Mouse (Mus musculus) midbrain, embryonic 10.5 days (tissue): ENCODE results near the gene Olfr112. TPM values are rescaled to one million over a fixed set of nuclear protein-coding genes. Genes with fewer than 3 reads are reported as not detected.
"Not testable (repeated sequence)": the region's sequence is repeated elsewhere in the genome, so short reads cannot be mapped to it uniquely, and the experiment has no call there.

Source experiments
- DNase-seq: peaks from one replicate; pipeline ENCODE4 v3.0.0-alpha.2; 2017; ENCODE audit warnings: low spot score
- H3K27ac ChIP-seq: fragments of 300-500 bp; sonication (generic); replicated peaks from 2 replicates; pipeline ENCODE4 v1.5.1; 2016; ENCODE audit warnings: mild to moderate bottlenecking
- H3K27me3 ChIP-seq: fragments of 300-500 bp; sonication (generic); 2 replicates; pipeline ENCODE4 v1.6.1; 2016; ENCODE audit warnings: low read depth, mild to moderate bottlenecking; ENCODE audit not compliant: poor library complexity, severe bottlenecking
- H3K36me3 ChIP-seq: fragments of 300-500 bp; sonication (generic); 2 replicates; pipeline ENCODE4 v1.6.1; 2016; ENCODE audit warnings: mild to moderate bottlenecking, moderate library complexity
- H3K4me1 ChIP-seq: fragments of 300-500 bp; sonication (generic); 2 replicates; pipeline ENCODE4 v1.6.1; 2016
- H3K4me3 ChIP-seq: fragments of 300-500 bp; sonication (generic); 2 replicates; pipeline ENCODE4 v1.5.1; 2016; ENCODE audit warnings: mild to moderate bottlenecking, moderate library complexity
- H3K9me3 ChIP-seq: fragments of 300-500 bp; sonication (generic); replicated peaks from 2 replicates; pipeline ENCODE4 v1.6.1; 2016; ENCODE audit warnings: mild to moderate bottlenecking
- WGBS: fragments of 180-500 bp; shearing (Covaris S2); methylation state at CpG from one replicate; pipeline ENCODE4 v1.1.7; 2016; 5-methylcytosine and 5-hydroxymethylcytosine counted together
- polyA plus RNA-seq: library from polyadenylated mRNA; unstranded; fragments of >200 nt; fragmentation: Nextera tagmentation; extraction: Ambion mirVana; gene quantifications from 2 replicates; pipeline ENCODE4 v1.2.1, GENCODE M21; 2016

Gene Olfr112
- polyA plus RNA-seq: not detected in 2 replicates

- Histone ChIP-seq H3K4me1 (no peaks in the 10 kb centered on the region), H3K36me3 (no peaks in the 10 kb centered on the region), H3K27me3 (no peaks in the 10 kb centered on the region), H3K4me3 (no peak within 1 kb of the TSS), H3K9me3 (no peaks in the 10 kb centered on the region), H3K27ac (no peak within 1 kb of the TSS)
- no peak for DNase-seq
These were observed at the start of gene Olfr112 for GRCm38 (mm10) chr17:37569351-37569750. TSS of gene Olfr112 (minus strand) at chr17:37569451.

GRCm38 (mm10) chr17:37592643-37593042 is 23.4 kb upstream of the Olfr112 start, which contains the start of gene Olfr114:
TSS of gene Olfr114 (minus strand) at chr17:37592743.
- Histone ChIP-seq H3K27ac (no peak within 1 kb of the TSS), H3K9me3 (no peaks in the 10 kb centered on the region)

GRCm38 (mm10) chr17:37577563-37577962 is 8.3 kb upstream of the Olfr112 start, which contains the start of gene Olfr113:
TSS of gene Olfr113 (minus strand) at chr17:37577663.
- no peak within 1 kb of the TSS for H3K4me3 ChIP-seq
- no peaks in the 10 kb centered on the region for H3K27me3 ChIP-seq
- DNase-seq: no peak

More at GRCm38 (mm10) chr17:37592643-37593042, 23.4 kb upstream of the Olfr112 start, which contains the start of gene Olfr114:
- Histone ChIP-seq H3K36me3 (no peaks in the 10 kb centered on the region), H3K4me1 (no peaks in the 10 kb centered on the region), H3K27me3 (no peaks in the 10 kb centered on the region), H3K4me3 (no peak within 1 kb of the TSS)
- DNase-seq: no peak

GRCm38 (mm10) chr17:37558913-37559615 is 10.2 kb downstream of the Olfr112 start:
- no peaks in the 10 kb centered on the region for H3K9me3 ChIP-seq
- H3K4me3 ChIP-seq: no peak overlapping the region
- no peaks in the 10 kb centered on the region for H3K36me3 ChIP-seq
- no peaks in the 10 kb centered on the region for H3K27me3 ChIP-seq
- 70% methylated on average over 1 of the region's 1 CpGs for WGBS
- H3K27ac ChIP-seq: no peak overlapping the region
- no peaks in the 10 kb centered on the region for H3K4me1 ChIP-seq
- no peak for DNase-seq

More at GRCm38 (mm10) chr17:37577563-37577962, 8.3 kb upstream of the Olfr112 start, which contains the start of gene Olfr113:
- Histone ChIP-seq H3K9me3 (no peaks in the 10 kb centered on the region), H3K36me3 (no peaks in the 10 kb centered on the region), H3K27ac (no peak within 1 kb of the TSS), H3K4me1 (no peaks in the 10 kb centered on the region)

- DNase-seq: no peak
- Histone ChIP-seq H3K36me3 (no peaks in the 10 kb centered on the region), H3K9me3 (no peaks in the 10 kb centered on the region), H3K4me1 (peaks cover 3% of the 10 kb centered on the region; the same call in 1 of the 2 replicates), H3K27ac (no peak overlapping the region), H3K27me3 (no peaks in the 10 kb centered on the region), H3K4me3 (no peak overlapping the region)
- WGBS: 74% methylated on average over 3 of the region's 3 CpGs
These were observed 25.3 kb downstream of the Olfr112 start for GRCm38 (mm10) chr17:37543800-37544435.

GRCm38 (mm10) chr17:37541454-37542119 is 27.7 kb downstream of the Olfr112 start:
- Histone ChIP-seq H3K27ac (no peak overlapping the region), H3K36me3 (no peaks in the 10 kb centered on the region), H3K4me3 (no peak overlapping the region), H3K4me1 (peaks cover 3% of the 10 kb centered on the region; the same call in 1 of the 2 replicates), H3K9me3 (no peaks in the 10 kb centered on the region), H3K27me3 (no peaks in the 10 kb centered on the region)
- 81% methylated on average over 4 of the region's 4 CpGs for WGBS
- no peak for DNase-seq

GRCm38 (mm10) chr17:37538416-37538815 is 30.8 kb downstream of the Olfr112 start:
- H3K4me1 ChIP-seq, DNase-seq, H3K4me3 ChIP-seq, H3K27ac ChIP-seq, H3K36me3 ChIP-seq, H3K9me3 ChIP-seq, H3K27me3 ChIP-seq: not testable (repeated sequence)
- WGBS: 68% methylated on average over 1 of the region's 1 CpGs

GRCm38 (mm10) chr17:37535173-37535572 is 34.1 kb downstream of the Olfr112 start:
- Histone ChIP-seq H3K4me1 (no peaks in the 10 kb centered on the region), H3K9me3 (no peaks in the 10 kb centered on the region), H3K27ac (no peak overlapping the region), H3K36me3 (no peaks in the 10 kb centered on the region), H3K4me3 (no peak overlapping the region), H3K27me3 (no peaks in the 10 kb centered on the region)
- no peak for DNase-seq

- WGBS: 82% methylated on average over 1 of the region's 1 CpGs
- H3K36me3 ChIP-seq, H3K27ac ChIP-seq, H3K27me3 ChIP-seq, H3K9me3 ChIP-seq, H3K4me3 ChIP-seq, DNase-seq, H3K4me1 ChIP-seq: not testable (repeated sequence)
These were observed 43.8 kb downstream of the Olfr112 start for GRCm38 (mm10) chr17:37525427-37525826.

GRCm38 (mm10) chr17:37524612-37525011 is 44.6 kb downstream of the Olfr112 start:
- not testable (repeated sequence) for H3K9me3 ChIP-seq, DNase-seq, H3K4me3 ChIP-seq, H3K27me3 ChIP-seq, H3K36me3 ChIP-seq, H3K4me1 ChIP-seq, H3K27ac ChIP-seq
